Mouse (Mus musculus) lung, adult 10 weeks (tissue): ENCODE results near the gene Ftl1. TPM values are rescaled to one million over a fixed set of nuclear protein-coding genes. Genes with fewer than 3 reads are reported as not detected.

Experiments used
- polyA plus RNA-seq: library from polyadenylated mRNA; stranded (reverse); fragments of 350-450 nt; fragmentation: Illumina TruSeq; extraction: RNeasy Lipid Tissue Mini Kit (QIAGEN cat#74804); gene quantifications from one replicate; pipeline ENCODE4 v1.2.3, GENCODE M21; 2014; ENCODE audit warnings: low read depth, low replicate concordance; ENCODE audit not compliant: insufficient read depth

Ftl1 gene
- 2,902 TPM for polyA plus RNA-seq

GRCm38 (mm10) chr7:45459564-45460140 is at the start of gene Ftl1:
Ftl1 (minus strand) TSS chr7:45459884.

DNA sequence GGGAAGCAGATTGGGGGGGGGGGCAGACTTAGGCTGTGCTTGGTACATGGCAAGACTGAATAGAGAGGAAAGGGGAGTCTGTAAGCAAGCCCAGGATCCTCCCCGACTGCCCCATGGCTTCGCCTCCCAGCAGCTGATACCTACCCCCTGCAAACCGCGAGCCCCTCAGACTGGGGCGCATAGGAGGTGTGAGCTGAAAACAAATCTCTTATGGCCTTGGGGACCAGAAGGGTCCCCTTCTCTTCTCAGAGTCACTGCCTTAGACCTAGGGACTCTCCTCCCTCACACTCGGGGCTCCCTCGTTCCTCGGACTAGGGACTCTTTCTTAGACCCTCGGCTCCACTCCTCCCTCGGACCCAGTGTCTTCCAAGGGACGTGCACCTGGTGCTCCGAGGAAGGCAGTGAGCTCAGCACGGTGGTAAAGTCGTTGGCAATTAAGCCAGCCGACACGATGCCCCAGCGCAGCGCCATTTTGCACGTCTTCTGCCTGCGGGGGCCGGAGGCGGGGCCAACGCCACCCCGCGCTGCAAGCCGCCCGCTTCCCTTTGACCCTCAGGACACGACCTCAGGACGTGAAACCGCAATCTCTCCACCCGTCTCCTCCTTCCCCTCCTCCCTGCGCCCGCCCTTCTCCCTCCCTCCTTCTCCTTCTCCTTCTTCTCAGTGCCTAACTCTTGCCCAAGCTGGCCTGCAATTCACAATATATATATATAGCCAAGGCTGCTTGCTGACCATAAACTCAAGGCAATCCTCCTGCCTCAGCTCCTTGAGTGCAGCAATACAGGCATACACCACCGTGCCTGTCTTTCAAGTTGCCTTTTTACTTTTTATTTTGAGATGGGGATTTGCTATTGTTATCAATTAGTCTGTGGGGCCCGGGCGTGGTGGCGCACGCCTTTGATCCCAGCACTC is 28.9 kb upstream of the Ftl1 start, which contains the start of gene Dhdh:
Dhdh (minus strand) TSS at position 513 of the 912 bp plus-strand sequence.

GRCm38 (mm10) chr7:45486761-45487415 is 27.2 kb upstream of the Ftl1 start, which contains the start of gene Gm45808:
Gm45808 (minus strand) TSS chr7:45486811.

DNA sequence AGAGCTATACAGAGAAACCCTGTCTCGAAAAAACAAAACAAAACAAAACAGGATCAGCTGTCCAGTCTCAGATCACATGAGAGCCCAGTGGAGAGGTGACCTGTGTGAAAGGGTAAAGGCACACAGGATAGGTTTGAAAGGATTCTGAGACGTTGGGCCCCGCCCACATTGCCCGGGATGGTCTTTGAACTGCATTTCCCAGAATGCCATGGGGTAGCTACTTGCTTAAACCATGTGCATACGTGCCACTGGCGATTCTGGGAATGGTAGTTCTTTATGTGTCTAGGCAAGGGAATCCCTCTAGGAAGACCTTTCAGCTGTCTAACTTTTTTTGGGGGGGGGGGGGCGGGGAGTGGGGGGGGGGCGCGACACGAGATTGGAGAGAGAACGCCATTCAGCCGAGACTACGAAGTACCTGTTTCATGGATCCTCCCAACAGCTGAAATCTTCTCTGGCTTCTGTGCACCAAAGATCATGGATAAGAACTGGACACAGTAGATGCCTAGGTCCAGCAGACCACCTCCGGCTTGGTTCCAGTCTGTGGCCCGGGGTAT is 21.8 kb upstream of the Ftl1 start, which contains the start of gene Tulp2:
Tulp2 (plus strand) TSS at position 504 of the 554 bp plus-strand sequence.

GRCm38 (mm10) chr7:45466283-45467089 is 6.8 kb upstream of the Ftl1 start, which contains the start of gene Bax:
Bax (minus strand) TSS chr7:45466898.

GRCm38 (mm10) chr7:45437521-45438276 is 22.0 kb downstream of the Ftl1 start, which contains the start of gene Ruvbl2:
Ruvbl2 (minus strand) TSS chr7:45438096.

GRCm38 (mm10) chr7:45434203-45435015 is 25.3 kb downstream of the Ftl1 start, which contains the start of gene Gys1:
Gys1 (plus strand) TSS chr7:45434844.

GRCm38 (mm10) chr7:45420615-45420919 is 39.1 kb downstream of the Ftl1 start, which contains the start of gene Lhb:
Lhb (plus strand) TSS chr7:45420820.

DNA sequence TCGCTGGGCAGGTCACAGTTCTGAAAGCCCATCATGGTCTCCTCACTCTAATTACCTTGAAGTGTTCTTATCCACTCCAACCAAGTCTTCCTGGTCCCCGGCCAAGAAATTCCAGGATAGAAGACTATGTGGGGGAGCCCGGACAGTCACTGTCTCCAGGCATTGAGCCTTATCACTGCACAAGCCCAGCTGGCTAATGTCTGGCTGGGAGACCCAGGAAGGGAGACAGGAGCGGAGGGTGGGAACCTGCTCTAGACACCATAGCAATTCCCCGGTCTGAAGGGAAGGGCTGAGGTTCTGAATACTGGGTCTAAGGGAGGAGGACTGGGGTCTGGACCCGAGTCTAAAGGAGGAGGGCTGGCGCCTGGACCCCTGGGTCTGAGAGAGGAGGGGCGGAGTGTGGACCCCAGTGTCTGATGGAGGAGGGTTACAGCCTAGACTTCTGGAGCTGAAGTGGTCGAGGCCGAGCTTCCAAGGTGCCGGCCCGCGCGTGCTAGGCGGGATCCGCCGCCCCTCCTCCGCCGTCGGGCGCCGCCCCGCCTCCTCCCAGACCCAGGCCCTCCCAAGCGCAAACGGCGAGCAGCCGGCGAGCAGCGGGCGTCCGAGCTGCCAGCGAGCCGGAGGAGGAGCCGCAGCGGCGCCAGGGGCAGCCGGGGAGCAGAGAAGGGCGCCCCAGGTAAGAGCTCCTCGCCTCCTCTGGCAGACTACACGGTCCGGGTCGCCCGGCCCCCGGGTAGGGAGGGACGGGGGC is 46.4 kb downstream of the Ftl1 start, which contains the start of gene Ntf5:
Ntf5 (plus strand) TSS at position 583 of the 751 bp plus-strand sequence.

Other genes with a start within 250 kb of the Ftl1 start
- gene Dkkl1, start 247.7 kb downstream of the Ftl1 start, polyA plus RNA-seq: 0.81 TPM
- gene Tead2, start 244.1 kb downstream of the Ftl1 start, polyA plus RNA-seq: 16.7 TPM
- 36.3 TPM for gene Cd37, start 220.8 kb downstream of the Ftl1 start, polyA plus RNA-seq
- not detected for gene Slc6a16, start 218.8 kb downstream of the Ftl1 start, polyA plus RNA-seq
- gene Slc6a21, start 182.4 kb downstream of the Ftl1 start, polyA plus RNA-seq: not detected
- 26.8 TPM for gene Trpm4, start 126.1 kb downstream of the Ftl1 start, polyA plus RNA-seq
- gene Hrc, start 124.6 kb downstream of the Ftl1 start, polyA plus RNA-seq: 4.6 TPM
- 0.80 TPM for gene Ppfia3, start 92.9 kb downstream of the Ftl1 start, polyA plus RNA-seq
- gene Lin7b, start 89.3 kb downstream of the Ftl1 start, polyA plus RNA-seq: not detected
- 123 TPM for gene Snrnp70, start 64.1 kb downstream of the Ftl1 start, polyA plus RNA-seq
- not detected for gene Kcna7, start 54.2 kb downstream of the Ftl1 start, polyA plus RNA-seq
- 3.0 TPM for gene Ntf5, start 46.2 kb downstream of the Ftl1 start, polyA plus RNA-seq
- 5.9 TPM for gene Lhb, start 39.1 kb downstream of the Ftl1 start, polyA plus RNA-seq
- gene Gys1, start 25.0 kb downstream of the Ftl1 start, polyA plus RNA-seq: 8.9 TPM
- gene Ruvbl2, start 21.8 kb downstream of the Ftl1 start, polyA plus RNA-seq: 33.3 TPM
- 93.3 TPM for gene Bax, start 7.0 kb upstream of the Ftl1 start, polyA plus RNA-seq
- not detected for gene Tulp2, start 22.0 kb upstream of the Ftl1 start, polyA plus RNA-seq
- not detected for gene Gm45808, start 26.9 kb upstream of the Ftl1 start, polyA plus RNA-seq
- 5.0 TPM for gene Dhdh, start 28.9 kb upstream of the Ftl1 start, polyA plus RNA-seq
- 134 TPM for gene Nucb1, start 50.5 kb upstream of the Ftl1 start, polyA plus RNA-seq
- gene Ppp1r15a, start 66.4 kb upstream of the Ftl1 start, polyA plus RNA-seq: 62.8 TPM
- gene Plekha4, start 66.4 kb upstream of the Ftl1 start, polyA plus RNA-seq: 5.7 TPM
- gene Hsd17b14, start 95.0 kb upstream of the Ftl1 start, polyA plus RNA-seq: 0.54 TPM
- gene Bcat2, start 110.3 kb upstream of the Ftl1 start, polyA plus RNA-seq: 43.0 TPM
- gene Fgf21, start 155.6 kb upstream of the Ftl1 start, polyA plus RNA-seq: not detected
- not detected for gene Fut1, start 157.4 kb upstream of the Ftl1 start, polyA plus RNA-seq
- gene Izumo1, start 161.9 kb upstream of the Ftl1 start, polyA plus RNA-seq: 0.38 TPM
- 47.4 TPM for gene Rasip1, start 167.6 kb upstream of the Ftl1 start, polyA plus RNA-seq
- gene Mamstr, start 180.1 kb upstream of the Ftl1 start, polyA plus RNA-seq: 1.9 TPM
- gene Fut2, start 206.5 kb upstream of the Ftl1 start, polyA plus RNA-seq: 0.20 TPM
- gene Ntn5, start 224.1 kb upstream of the Ftl1 start, polyA plus RNA-seq: 0.75 TPM
- gene Sec1, start 234.5 kb upstream of the Ftl1 start, polyA plus RNA-seq: 0.90 TPM
- 1.7 TPM for gene Car11, start 240.0 kb upstream of the Ftl1 start, polyA plus RNA-seq
- 6.5 TPM for gene Dbp, start 245.2 kb upstream of the Ftl1 start, polyA plus RNA-seq